Mouse (Mus musculus): ENCODE results near the gene Nup133. TPM values are rescaled to one million over a fixed set of nuclear protein-coding genes. Genes with fewer than 3 reads are reported as not detected.

Nup133 gene
- polyA plus RNA-seq (2015; fragmentation: Nextera tagmentation; extraction: Ambion mirVana): 33.9 and 42.3 TPM in 2 replicates

- Histone ChIP-seq H3K9me3 (no peaks in the 10 kb centered on the region), H3K4me3 (peak within 1 kb of the TSS; percentile 100), H3K4me1 (peaks cover 14% of the 10 kb centered on the region), H3K4me2 (peak within 1 kb of the TSS; percentile 97), H3K36me3 (peaks cover 28% of the 10 kb centered on the region), H3K27ac (peak within 1 kb of the TSS; percentile 91), H3K9ac (peak within 1 kb of the TSS; percentile 91), H3K27me3 (no peaks in the 10 kb centered on the region)
- under 1% methylated on average over 77 of the region's 77 CpGs for WGBS
- ATAC-seq (ENCODE audit: insufficient number of reproducible peaks, insufficient read depth, low FRiP score, low TSS enrichment, low read depth): peak; percentile 61
These were observed at the start of gene Nup133 for GRCm38 (mm10) chr8:123948942-123949685. Nup133 (minus strand) TSS chr8:123949265.

- Histone ChIP-seq H3K27me3 (no peaks in the 10 kb centered on the region), H3K4me1 (no peaks in the 10 kb centered on the region), H3K4me2 (no peak overlapping the region), H3K9ac (no peak overlapping the region), H3K9me3 (no peaks in the 10 kb centered on the region), H3K27ac (peak overlapping the region; percentile 60), H3K36me3 (peaks cover 46% of the 10 kb centered on the region), H3K4me3 (no peak overlapping the region)
- ATAC-seq (ENCODE audit: insufficient number of reproducible peaks, insufficient read depth, low FRiP score, low TSS enrichment, low read depth): peak; percentile 48; the same call in 1 of the 2 replicates
- 72% methylated on average over 3 of the region's 3 CpGs for whole genome bisulfite sequencing
These were observed 44.9 kb upstream of the Nup133 start for GRCm38 (mm10) chr8:123993997-123994396.

- Histone ChIP-seq H3K27me3 (no peaks in the 10 kb centered on the region), H3K4me2 (no peak overlapping the region), H3K4me3 (no peak overlapping the region), H3K27ac (peak overlapping the region; percentile 55; the same call in 1 of the 2 replicates), H3K9ac (no peak overlapping the region), H3K36me3 (peaks cover 42% of the 10 kb centered on the region), H3K4me1 (no peaks in the 10 kb centered on the region), H3K9me3 (no peaks in the 10 kb centered on the region)
- ATAC-seq (ENCODE audit: insufficient number of reproducible peaks, insufficient read depth, low FRiP score, low TSS enrichment, low read depth): no peak
- WGBS: 86% methylated on average over 5 of the region's 5 CpGs
These were observed 44.5 kb upstream of the Nup133 start for GRCm38 (mm10) chr8:123993597-123993996.

- WGBS: 85% methylated on average over 8 of the region's 8 CpGs
- H3K36me3 ChIP-seq: peaks cover 34% of the 10 kb centered on the region
- ATAC-seq (ENCODE audit: insufficient number of reproducible peaks, insufficient read depth, low FRiP score, low TSS enrichment, low read depth): no peak
- H3K4me1 ChIP-seq: no peaks in the 10 kb centered on the region
- no peak overlapping the region for H3K27ac ChIP-seq
- no peak overlapping the region for H3K4me3 ChIP-seq
- H3K27me3 ChIP-seq: no peaks in the 10 kb centered on the region
- no peaks in the 10 kb centered on the region for H3K9me3 ChIP-seq
- H3K4me2 ChIP-seq: no peak overlapping the region
- no peak overlapping the region for H3K9ac ChIP-seq
These were observed 43.5 kb upstream of the Nup133 start for GRCm38 (mm10) chr8:123992587-123992986.

GRCm38 (mm10) chr8:123990277-123991049 is 41.4 kb upstream of the Nup133 start:
- Histone ChIP-seq H3K4me1 (no peaks in the 10 kb centered on the region), H3K4me2 (no peak overlapping the region), H3K36me3 (peaks cover 21% of the 10 kb centered on the region), H3K27ac (no peak overlapping the region), H3K9ac (no peak overlapping the region), H3K27me3 (no peaks in the 10 kb centered on the region), H3K9me3 (no peaks in the 10 kb centered on the region), H3K4me3 (no peak overlapping the region)
- 85% methylated on average over 13 of the region's 13 CpGs for WGBS
- ATAC-seq (ENCODE audit: insufficient number of reproducible peaks, insufficient read depth, low FRiP score, low TSS enrichment, low read depth): no peak

GRCm38 (mm10) chr8:123989128-123989527 is 40.1 kb upstream of the Nup133 start:
- WGBS: 80% methylated on average over 7 of the region's 7 CpGs
- Histone ChIP-seq H3K27me3 (no peaks in the 10 kb centered on the region), H3K9me3 (no peaks in the 10 kb centered on the region), H3K36me3 (peaks cover 10% of the 10 kb centered on the region), H3K4me1 (no peaks in the 10 kb centered on the region), H3K4me3 (no peak overlapping the region), H3K9ac (no peak overlapping the region), H3K27ac (no peak overlapping the region), H3K4me2 (no peak overlapping the region)
- ATAC-seq (ENCODE audit: insufficient number of reproducible peaks, insufficient read depth, low FRiP score, low TSS enrichment, low read depth): no peak

GRCm38 (mm10) chr8:123988605-123989038 is 39.6 kb upstream of the Nup133 start:
- no peaks in the 10 kb centered on the region for H3K9me3 ChIP-seq
- no peak overlapping the region for H3K4me3 ChIP-seq
- WGBS: 62% methylated on average over 6 of the region's 6 CpGs
- H3K27me3 ChIP-seq: no peaks in the 10 kb centered on the region
- no peak for ATAC-seq (ENCODE audit: insufficient number of reproducible peaks, insufficient read depth, low FRiP score, low TSS enrichment, low read depth)
- H3K36me3 ChIP-seq: peaks cover 5% of the 10 kb centered on the region
- no peaks in the 10 kb centered on the region for H3K4me1 ChIP-seq
- H3K9ac ChIP-seq: no peak overlapping the region
- no peak overlapping the region for H3K4me2 ChIP-seq
- H3K27ac ChIP-seq: no peak overlapping the region

GRCm38 (mm10) chr8:123982826-123983400 is 33.8 kb upstream of the Nup133 start, which contains the start of gene Abcb10:
Abcb10 (minus strand) TSS chr8:123983122.
- H3K9me3 ChIP-seq: no peaks in the 10 kb centered on the region
- peaks cover 27% of the 10 kb centered on the region for H3K4me1 ChIP-seq
- peak; percentile 93 for ATAC-seq (ENCODE audit: insufficient number of reproducible peaks, insufficient read depth, low FRiP score, low TSS enrichment, low read depth)
- H3K4me3 ChIP-seq: peak within 1 kb of the TSS; percentile 77
- no peaks in the 10 kb centered on the region for H3K27me3 ChIP-seq
- H3K4me2 ChIP-seq: peak within 1 kb of the TSS; percentile 93
- under 1% methylated on average over 47 of the region's 56 CpGs for WGBS
- H3K27ac ChIP-seq: peak within 1 kb of the TSS; percentile 83
- H3K9ac ChIP-seq: peak within 1 kb of the TSS; percentile 84
- H3K36me3 ChIP-seq: no peaks in the 10 kb centered on the region

GRCm38 (mm10) chr8:123982291-123982793 is 33.3 kb upstream of the Nup133 start:
- peak; percentile 35; the same call in 1 of the 2 replicates for ATAC-seq (ENCODE audit: insufficient number of reproducible peaks, insufficient read depth, low FRiP score, low TSS enrichment, low read depth)
- WGBS: under 1% methylated on average over 48 of the region's 48 CpGs

GRCm38 (mm10) chr8:123981674-123982073 is 32.6 kb upstream of the Nup133 start:
- peak overlapping the region; percentile 93 for H3K4me2 ChIP-seq
- no peaks in the 10 kb centered on the region for H3K36me3 ChIP-seq
- peaks cover 27% of the 10 kb centered on the region for H3K4me1 ChIP-seq
- 0 out of 2 replicates have a peak overlapping the region, but pooled peaks have one; percentile 11 for H3K9ac ChIP-seq
- H3K27ac ChIP-seq: no peak overlapping the region
- ATAC-seq (ENCODE audit: insufficient number of reproducible peaks, insufficient read depth, low FRiP score, low TSS enrichment, low read depth): no peak
- H3K9me3 ChIP-seq: no peaks in the 10 kb centered on the region
- 46% methylated on average over 4 of the region's 4 CpGs for WGBS
- H3K4me3 ChIP-seq: peak overlapping the region; percentile 77
- H3K27me3 ChIP-seq: no peaks in the 10 kb centered on the region

More at GRCm38 (mm10) chr8:123982291-123982793, 33.3 kb upstream of the Nup133 start:
- Histone ChIP-seq H3K9me3 (no peaks in the 10 kb centered on the region), H3K27ac (peak overlapping the region; percentile 83; the same call in 1 of the 2 replicates), H3K4me3 (peak overlapping the region; percentile 77), H3K9ac (peak overlapping the region; percentile 84), H3K36me3 (no peaks in the 10 kb centered on the region), H3K4me2 (peak overlapping the region; percentile 93), H3K4me1 (peaks cover 27% of the 10 kb centered on the region), H3K27me3 (no peaks in the 10 kb centered on the region)

- 0 out of 2 replicates have a peak overlapping the region, but pooled peaks have one; percentile 11 for H3K9ac ChIP-seq
These were observed 31.2 kb upstream of the Nup133 start for GRCm38 (mm10) chr8:123980239-123980638.

More at GRCm38 (mm10) chr8:123980239-123980638, 31.2 kb upstream of the Nup133 start:
- H3K4me2 ChIP-seq: no peak overlapping the region
- H3K27ac ChIP-seq: no peak overlapping the region
- ATAC-seq (ENCODE audit: insufficient number of reproducible peaks, insufficient read depth, low FRiP score, low TSS enrichment, low read depth): no peak
- H3K9me3 ChIP-seq: no peaks in the 10 kb centered on the region
- H3K36me3 ChIP-seq: no peaks in the 10 kb centered on the region
- H3K4me3 ChIP-seq: no peak overlapping the region
- peaks cover 27% of the 10 kb centered on the region for H3K4me1 ChIP-seq
- 60% methylated on average over 4 of the region's 4 CpGs for WGBS
- H3K27me3 ChIP-seq: no peaks in the 10 kb centered on the region

Measured in embryonic facial prominence, embryonic 13.5 days (tissue).